Mouse (Mus musculus) heart, embryonic 13.5 days (tissue): ENCODE data around the gene Eif4a1. TPM values are rescaled to one million over a fixed set of nuclear protein-coding genes. Genes with fewer than 3 reads are reported as not detected.
A peak's percentile ranks its signal among the peaks of the same experiment; 100 is the strongest.
"Not testable (repeated sequence)": the region's sequence is repeated elsewhere in the genome, so short reads cannot be mapped to it uniquely, and the experiment has no call there.

Source experiments
- ATAC-seq: fragments of 200-750 bp; cut with Nextera tagmentation; 2 replicates; pipeline ENCODE4 v1.8.0; 2017; ENCODE audit warnings: moderate TSS enrichment; ENCODE audit not compliant: insufficient number of reproducible peaks, low FRiP score, low TSS enrichment; ENCODE audit errors: extremely low read depth
- H3K27ac ChIP-seq: fragments of 300-500 bp; sonication (generic); replicated peaks from 2 replicates; pipeline ENCODE4 v1.5.1; 2015; ENCODE audit warnings: moderate library complexity, mild to moderate bottlenecking, inconsistent platforms
- H3K27me3 ChIP-seq: fragments of 300-500 bp; sonication (generic); replicated peaks from 2 replicates; pipeline ENCODE4 v1.6.1; 2015; ENCODE audit warnings: mild to moderate bottlenecking, inconsistent platforms
- H3K36me3 ChIP-seq: fragments of 300-500 bp; sonication (generic); 2 replicates; pipeline ENCODE4 v1.6.1; 2015; ENCODE audit warnings: mild to moderate bottlenecking, inconsistent platforms
- H3K4me1 ChIP-seq: fragments of 300-500 bp; sonication (generic); 2 replicates; pipeline ENCODE4 v1.6.1; 2015; ENCODE audit warnings: inconsistent platforms
- H3K4me2 ChIP-seq: fragments of 300-500 bp; sonication (generic); 2 replicates; pipeline ENCODE4 v1.6.1; 2015; ENCODE audit warnings: inconsistent platforms, mild to moderate bottlenecking, moderate library complexity
- H3K4me3 ChIP-seq: fragments of 300-500 bp; sonication (generic); 2 replicates; pipeline ENCODE4 v1.5.1; 2015; ENCODE audit warnings: moderate library complexity, mild to moderate bottlenecking, inconsistent platforms
- H3K9ac ChIP-seq: fragments of 300-500 bp; sonication (generic); 2 replicates; pipeline ENCODE4 v1.6.1; 2015; ENCODE audit warnings: inconsistent platforms, mild to moderate bottlenecking, moderate library complexity
- H3K9me3 ChIP-seq: fragments of 300-500 bp; sonication (generic); 2 replicates; pipeline ENCODE4 v1.6.1; 2016; ENCODE audit warnings: inconsistent platforms
- WGBS: fragments of 180-500 bp; shearing (Covaris S2); methylation state at CpG from one replicate; pipeline ENCODE4 v1.1.7; 2015; ENCODE audit warnings: mixed read lengths; 5-methylcytosine and 5-hydroxymethylcytosine counted together
- polyA plus RNA-seq: library from polyadenylated mRNA; unstranded; fragments of >200 nt; fragmentation: Nextera tagmentation; extraction: Ambion mirVana; gene quantifications from 2 replicates; pipeline ENCODE4 v1.2.1, GENCODE M21; 2015

The Eif4a1 gene
- polyA plus RNA-seq, 1 experiment from 2014 or later, result 373 TPM

DNA sequence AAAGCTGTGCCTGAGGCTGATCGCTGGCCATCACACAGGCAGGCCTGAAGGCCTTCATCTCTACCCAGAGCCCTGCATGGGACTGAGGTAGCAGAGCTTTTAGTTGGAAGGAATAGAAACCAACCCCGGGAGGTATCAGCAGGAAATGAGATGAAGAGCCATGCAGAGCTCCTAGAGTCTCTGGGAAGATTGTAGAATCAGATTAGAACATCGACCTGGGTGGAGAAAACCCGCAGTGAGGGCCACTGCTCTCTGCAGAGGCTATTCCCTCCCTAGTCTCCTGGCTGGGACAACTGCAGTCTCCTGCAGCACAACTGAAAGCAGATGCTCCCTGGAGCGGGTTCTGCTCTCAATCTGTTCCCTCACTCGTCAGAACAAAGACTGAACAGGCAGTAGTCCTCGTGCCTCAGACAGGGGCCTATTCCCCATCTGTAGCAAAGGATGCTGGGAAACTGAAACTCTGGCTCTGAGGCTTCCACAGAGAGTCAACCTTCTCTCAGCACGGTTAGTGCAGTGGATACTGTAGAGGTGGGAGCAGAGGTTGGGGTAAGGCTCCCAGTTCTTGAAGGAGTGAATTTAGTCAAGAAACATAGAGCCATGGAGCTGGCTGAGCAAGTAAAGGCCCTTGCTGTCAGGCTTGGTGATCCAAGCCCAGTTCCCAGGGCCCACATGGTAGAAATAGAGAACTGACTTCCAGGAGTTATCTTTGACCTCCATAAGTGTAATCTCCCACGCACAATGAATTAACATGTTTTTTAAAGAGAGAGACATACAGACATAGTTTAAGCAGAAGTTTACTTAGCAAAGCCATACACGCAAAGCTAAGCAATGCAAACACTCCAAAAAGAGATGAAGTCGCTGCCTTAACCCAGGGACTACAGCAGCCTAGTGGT is 37.6 kb upstream of the Eif4a1 start:
- 45% methylated on average over 11 of the region's 11 CpGs for WGBS
- H3K4me1 ChIP-seq, result peaks cover 13% of the 10 kb centered on the region; the same call in 1 of the 2 replicates
- H3K27ac ChIP-seq, result no peak overlapping the region
- peak overlapping the region; percentile 25; the same call in 1 of the 2 replicates for H3K9ac ChIP-seq
- no peak for ATAC-seq
- no peaks in the 10 kb centered on the region for H3K36me3 ChIP-seq
- H3K9me3 ChIP-seq, result no peaks in the 10 kb centered on the region
- no peak overlapping the region for H3K4me3 ChIP-seq
- no peak overlapping the region for H3K4me2 ChIP-seq
- no peaks in the 10 kb centered on the region for H3K27me3 ChIP-seq

DNA sequence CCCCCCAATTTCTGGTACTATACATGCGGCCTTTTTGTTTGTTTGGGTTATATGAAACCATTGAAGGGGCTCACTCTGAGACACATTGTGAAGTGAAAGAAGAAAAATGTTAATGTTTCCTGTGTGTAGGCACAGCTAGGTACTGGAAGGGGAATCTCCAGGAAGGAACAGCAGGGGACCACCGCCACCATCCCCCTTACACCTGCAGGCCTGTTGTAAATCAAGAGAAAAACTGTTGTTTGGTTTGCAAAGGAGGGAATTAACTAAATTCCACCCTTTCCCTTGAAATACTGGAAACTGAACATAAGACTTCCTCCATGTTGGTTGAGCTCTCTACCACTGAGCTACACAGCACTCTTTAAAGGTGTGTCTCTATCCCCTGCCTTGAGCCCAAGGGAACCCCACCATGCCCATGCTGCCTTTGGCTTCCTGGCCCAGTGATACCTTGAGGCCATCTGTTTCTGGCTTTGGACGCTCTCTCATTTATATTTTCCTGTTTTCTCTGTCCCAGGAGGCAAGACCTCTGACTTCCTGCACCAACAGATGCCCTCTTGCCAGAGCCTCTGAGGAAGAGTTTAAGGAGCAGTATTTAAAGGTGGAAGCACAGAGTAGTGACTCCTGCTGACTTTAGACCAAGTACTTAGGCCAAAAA is 36.5 kb upstream of the Eif4a1 start:
- no peaks in the 10 kb centered on the region for H3K27me3 ChIP-seq
- H3K9me3 ChIP-seq, result no peaks in the 10 kb centered on the region
- no peak overlapping the region for H3K4me3 ChIP-seq
- H3K27ac ChIP-seq, result no peak overlapping the region
- H3K4me2 ChIP-seq, result no peak overlapping the region
- 0 out of 2 replicates have a peak, but pooled peaks cover 12% of the 10 kb centered on the region for H3K4me1 ChIP-seq
- 0 out of 2 replicates have a peak overlapping the region, but pooled peaks have one; percentile 5 for H3K9ac ChIP-seq
- 75% methylated on average over 3 of the region's 3 CpGs for WGBS
- H3K36me3 ChIP-seq, result no peaks in the 10 kb centered on the region
- no peak for ATAC-seq

DNA sequence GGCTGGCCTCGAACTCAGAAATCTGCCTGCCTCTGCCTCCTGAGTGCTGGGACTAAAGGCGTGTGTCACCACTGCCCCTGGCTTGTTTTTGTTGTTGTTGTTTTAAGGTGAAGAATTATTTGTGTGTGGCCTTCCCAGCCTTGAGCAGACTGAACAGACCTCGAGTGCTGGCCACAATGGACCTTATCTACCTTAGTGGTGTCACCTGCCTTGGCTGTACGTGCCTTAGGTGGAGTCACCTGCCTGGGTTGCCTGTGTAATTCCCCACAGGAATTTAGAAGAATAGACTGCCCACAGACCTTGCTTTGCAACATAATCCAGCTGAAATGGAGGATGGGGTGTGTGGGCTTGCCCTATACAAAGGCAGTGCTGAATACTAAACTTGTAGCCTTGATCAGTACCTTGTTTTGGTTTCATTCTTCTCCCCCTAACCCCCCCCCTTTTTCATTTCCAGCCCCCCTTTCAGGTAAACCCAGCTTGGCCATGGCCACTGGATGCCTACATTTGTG is 35.7 kb upstream of the Eif4a1 start:
- no peak for ATAC-seq
- Histone ChIP-seq H3K4me3 (no peak overlapping the region), H3K4me2 (no peak overlapping the region), H3K9me3 (no peaks in the 10 kb centered on the region), H3K9ac (no peak overlapping the region), H3K27me3 (no peaks in the 10 kb centered on the region), H3K4me1 (0 out of 2 replicates have a peak, but pooled peaks cover 12% of the 10 kb centered on the region), H3K36me3 (no peaks in the 10 kb centered on the region), H3K27ac (no peak overlapping the region)
- 78% methylated on average over 4 of the region's 4 CpGs for WGBS

DNA sequence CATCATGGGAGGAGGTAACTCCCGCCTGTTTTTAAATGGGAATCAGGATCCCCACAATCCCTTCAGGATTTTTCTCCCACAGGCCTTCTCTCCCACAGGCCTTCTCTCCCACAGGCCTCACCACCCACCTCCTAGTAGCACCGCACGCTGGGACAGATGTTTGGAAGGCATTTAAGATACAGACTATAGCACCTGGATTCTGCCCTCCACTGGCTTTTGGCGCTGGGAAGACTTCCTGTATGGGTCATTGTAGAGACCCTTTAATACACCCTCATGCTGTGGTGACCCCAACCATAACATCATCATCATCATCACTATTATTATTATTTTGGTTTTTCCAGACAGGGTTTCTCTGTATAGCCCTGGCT is 35.2 kb upstream of the Eif4a1 start:
- Histone ChIP-seq H3K4me3 (no peak overlapping the region), H3K4me1 (0 out of 2 replicates have a peak, but pooled peaks cover 12% of the 10 kb centered on the region), H3K27me3 (no peaks in the 10 kb centered on the region), H3K9ac (no peak overlapping the region), H3K9me3 (no peaks in the 10 kb centered on the region), H3K36me3 (no peaks in the 10 kb centered on the region), H3K27ac (no peak overlapping the region), H3K4me2 (no peak overlapping the region)
- ATAC-seq, result no peak
- 85% methylated on average over 4 of the region's 4 CpGs for WGBS

DNA sequence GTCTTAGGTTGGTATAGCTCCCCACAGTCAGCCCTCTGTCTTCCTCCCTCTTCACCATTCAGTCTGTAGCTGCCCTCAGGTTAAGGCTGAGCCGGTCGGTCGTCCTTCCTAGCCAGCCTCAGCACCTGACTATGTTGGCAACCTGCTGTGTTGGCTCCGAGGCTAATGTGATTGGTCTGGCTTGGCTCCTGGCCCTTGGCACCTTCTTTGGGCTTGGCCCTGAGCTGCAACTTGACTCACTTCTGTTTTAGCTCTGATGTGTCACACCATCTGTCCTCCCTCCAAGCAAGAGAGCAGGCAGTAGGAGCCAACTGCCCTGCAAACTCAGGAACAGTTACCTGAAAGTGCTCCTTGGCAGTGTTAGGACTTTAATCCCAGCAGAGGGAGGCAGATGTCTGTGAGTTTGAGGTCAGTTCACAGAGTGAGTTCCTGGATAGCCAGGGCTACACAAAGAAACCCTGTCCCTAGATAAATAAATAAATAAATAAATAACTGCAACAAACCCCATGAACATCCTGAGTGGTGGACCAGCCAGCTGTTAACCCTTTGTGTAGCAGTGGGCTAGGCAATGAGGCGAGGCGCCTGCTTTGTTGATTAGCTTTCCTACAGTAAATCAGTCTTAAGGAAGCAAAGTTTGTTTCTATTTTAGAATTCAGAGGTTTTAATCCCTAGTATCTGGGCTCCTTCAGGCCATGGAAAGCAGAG is 34.7 kb upstream of the Eif4a1 start:
- Histone ChIP-seq H3K9ac (no peak overlapping the region), H3K4me3 (no peak overlapping the region), H3K9me3 (no peaks in the 10 kb centered on the region), H3K27ac (no peak overlapping the region), H3K4me1 (0 out of 2 replicates have a peak, but pooled peaks cover 12% of the 10 kb centered on the region), H3K36me3 (no peaks in the 10 kb centered on the region), H3K27me3 (no peaks in the 10 kb centered on the region), H3K4me2 (no peak overlapping the region)
- WGBS, result 47% methylated on average over 6 of the region's 6 CpGs
- ATAC-seq, result no peak

DNA sequence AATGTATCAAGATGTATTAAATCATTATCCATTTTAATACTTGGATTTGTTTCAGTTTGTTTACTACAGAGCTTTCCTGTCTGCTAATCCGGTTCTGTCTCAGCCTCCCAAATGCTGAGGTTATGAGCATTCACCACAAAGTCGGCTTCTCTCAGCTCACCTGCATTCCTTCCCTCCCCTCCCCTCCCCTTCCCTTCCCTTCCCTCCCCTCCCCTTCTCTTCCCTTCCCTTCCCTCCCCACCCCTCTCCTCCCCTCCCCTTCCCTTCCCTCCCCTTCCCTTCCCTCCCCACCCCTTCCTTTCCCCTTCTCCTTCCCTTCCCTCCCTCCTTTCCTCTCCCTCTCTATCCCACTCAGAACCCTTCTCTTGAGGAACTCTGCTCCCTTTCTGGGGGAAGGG is 32.4 kb upstream of the Eif4a1 start:
- no peaks in the 10 kb centered on the region for H3K36me3 ChIP-seq
- no peaks in the 10 kb centered on the region for H3K27me3 ChIP-seq
- H3K9me3 ChIP-seq, result no peaks in the 10 kb centered on the region
- no peak for ATAC-seq
- H3K4me2 ChIP-seq, result no peak overlapping the region
- no peak overlapping the region for H3K27ac ChIP-seq
- peaks cover 17% of the 10 kb centered on the region for H3K4me1 ChIP-seq
- no peak overlapping the region for H3K9ac ChIP-seq
- WGBS, result 26% methylated on average over 2 of the region's 2 CpGs
- no peak overlapping the region for H3K4me3 ChIP-seq

DNA sequence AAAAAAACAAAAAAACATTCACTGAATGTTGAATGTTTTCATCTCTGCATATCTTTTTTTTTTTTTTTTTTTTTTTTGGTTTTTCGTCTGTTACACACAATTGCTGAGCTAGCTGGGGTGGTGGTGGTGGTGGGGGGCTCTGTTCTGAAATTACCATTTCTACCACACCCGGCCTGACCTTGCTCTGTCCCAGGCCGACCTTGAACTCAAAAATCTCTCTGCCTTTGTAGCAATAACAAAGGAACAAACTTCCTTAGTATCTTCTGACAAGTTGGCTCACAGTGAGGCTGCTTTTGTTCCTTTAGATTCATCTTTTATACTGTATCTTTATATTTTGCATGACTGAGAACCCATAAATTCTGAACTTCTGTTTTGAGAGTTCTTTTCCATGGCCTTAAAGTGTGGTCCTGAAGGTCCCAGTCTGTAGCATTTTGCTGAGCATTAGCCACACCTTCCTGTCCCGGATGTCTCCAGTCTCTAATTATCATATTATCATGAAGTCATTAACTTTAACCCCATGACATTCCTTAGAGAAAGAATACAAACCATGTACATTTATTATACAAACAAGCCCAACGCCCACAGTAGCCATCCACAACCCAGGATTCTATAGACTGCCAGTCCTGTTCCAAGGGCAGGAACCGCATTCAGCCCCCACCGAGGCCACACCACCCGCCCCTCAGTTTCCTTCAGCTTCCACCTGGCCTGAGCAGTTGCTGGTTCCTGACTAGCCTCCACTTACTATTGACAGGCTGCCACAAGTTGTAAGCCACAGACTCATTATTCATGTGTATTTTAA is 31.8 kb upstream of the Eif4a1 start:
- ATAC-seq, result no peak
- H3K27me3 ChIP-seq, result no peaks in the 10 kb centered on the region
- no peak overlapping the region for H3K27ac ChIP-seq
- H3K4me2 ChIP-seq, result no peak overlapping the region
- H3K9ac ChIP-seq, result no peak overlapping the region
- 57% methylated on average over 8 of the region's 8 CpGs for WGBS
- H3K4me1 ChIP-seq, result peaks cover 18% of the 10 kb centered on the region
- no peak overlapping the region for H3K4me3 ChIP-seq
- no peaks in the 10 kb centered on the region for H3K36me3 ChIP-seq
- no peaks in the 10 kb centered on the region for H3K9me3 ChIP-seq

DNA sequence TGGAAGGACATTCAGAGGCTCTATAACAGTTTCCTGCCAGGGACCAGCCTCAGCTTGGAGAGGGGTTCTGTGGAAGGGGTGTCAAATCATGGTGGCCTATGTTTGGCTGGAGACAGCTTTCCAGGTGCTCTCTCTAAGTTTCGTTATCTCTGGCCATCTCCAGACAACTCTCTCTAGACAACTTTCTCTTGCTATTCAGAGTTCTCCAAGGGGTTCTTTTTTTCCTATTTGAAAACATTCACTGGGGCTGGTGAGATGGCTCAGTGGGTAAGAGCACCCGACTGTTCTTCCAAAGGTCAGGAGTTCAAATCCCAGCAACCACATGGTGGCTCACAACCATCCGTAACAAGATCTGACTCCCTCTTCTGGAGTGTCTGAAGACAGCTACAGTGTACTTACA is 31.2 kb upstream of the Eif4a1 start:
- H3K9me3 ChIP-seq, H3K36me3 ChIP-seq, H3K27me3 ChIP-seq, H3K9ac ChIP-seq, ATAC-seq, H3K27ac ChIP-seq, H3K4me3 ChIP-seq, H3K4me2 ChIP-seq: not testable (repeated sequence)
- 78% methylated on average over 3 of the region's 3 CpGs for WGBS
- H3K4me1 ChIP-seq, result peaks cover 18% of the 10 kb centered on the region

DNA sequence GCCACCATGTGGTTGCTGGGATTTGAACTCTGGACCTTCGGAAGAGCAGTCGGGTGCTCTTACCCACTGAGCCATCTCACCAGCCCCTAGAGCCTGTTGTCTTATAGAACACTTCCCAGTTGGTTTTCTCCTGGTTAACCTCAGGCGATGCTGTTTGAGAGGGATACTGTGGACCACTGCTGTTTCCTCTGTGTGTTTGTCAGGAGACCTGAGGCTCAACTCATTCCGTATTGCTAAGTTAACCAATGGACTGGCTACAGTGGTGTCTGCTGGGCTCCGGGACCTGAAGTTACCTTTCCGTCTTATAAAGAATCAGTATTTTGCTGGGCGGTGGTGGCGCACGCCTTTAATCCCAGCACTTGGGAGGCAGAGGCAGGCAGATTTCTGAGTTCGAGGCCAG is 30.7 kb upstream of the Eif4a1 start:
- not testable (repeated sequence) for H3K9me3 ChIP-seq, H3K36me3 ChIP-seq, H3K4me3 ChIP-seq, H3K27me3 ChIP-seq, ATAC-seq, H3K27ac ChIP-seq, H3K4me2 ChIP-seq, H3K9ac ChIP-seq
- peaks cover 18% of the 10 kb centered on the region for H3K4me1 ChIP-seq
- WGBS, result 90% methylated on average over 10 of the region's 10 CpGs

DNA sequence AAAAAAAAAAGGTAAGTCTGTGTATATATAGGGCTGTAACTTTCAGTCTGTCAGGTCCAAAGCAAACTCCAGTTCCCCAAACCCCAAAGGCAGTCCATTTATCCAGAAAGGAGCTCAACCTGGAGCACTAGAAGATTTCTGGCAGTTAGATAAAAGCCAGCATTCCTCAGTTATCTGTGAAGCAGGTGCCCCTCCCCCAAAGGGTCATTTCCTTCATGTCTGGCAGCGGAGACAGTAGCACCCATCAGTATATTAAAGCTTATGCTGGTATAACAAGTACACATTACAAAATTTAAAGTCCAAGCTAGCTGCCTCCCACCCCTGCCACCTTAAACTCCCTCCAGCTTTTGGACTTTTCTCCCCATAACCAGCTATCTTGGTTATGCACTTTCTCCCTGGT is 27.4 kb upstream of the Eif4a1 start:
- Histone ChIP-seq H3K4me3 (no peak overlapping the region), H3K36me3 (no peaks in the 10 kb centered on the region), H3K9me3 (no peaks in the 10 kb centered on the region), H3K4me1 (peaks cover 26% of the 10 kb centered on the region), H3K27me3 (no peaks in the 10 kb centered on the region), H3K9ac (0 out of 2 replicates have a peak overlapping the region, but pooled peaks have one; percentile 25), H3K4me2 (0 out of 2 replicates have a peak overlapping the region, but pooled peaks have one; percentile 8), H3K27ac (no peak overlapping the region; the same call in 1 of the 2 replicates)
- WGBS, result 13% methylated on average over 1 of the region's 1 CpGs
- no peak for ATAC-seq
